Mouse (Mus musculus) heart, embryonic 14.5 days (tissue): Measurements from ENCODE around the gene Rarb. TPM values are rescaled to one million over a fixed set of nuclear protein-coding genes. Genes with fewer than 3 reads are reported as not detected.
A peak's percentile ranks its signal among the peaks of the same experiment; 100 is the strongest.
"Not testable (repeated sequence)": the region's sequence is repeated elsewhere in the genome, so short reads cannot be mapped to it uniquely, and the experiment has no call there.

ENCODE experiments used
- ATAC-seq: fragments of 200-750 bp; cut with Nextera tagmentation; 2 replicates; pipeline ENCODE4 v1.8.0; 2017; ENCODE audit warnings: low read depth, moderate TSS enrichment; ENCODE audit not compliant: insufficient number of reproducible peaks, insufficient read depth, low FRiP score
- H3K27ac ChIP-seq, 2 experiments: fragments of 200-500 bp in 1 of 2; fragments of 300-500 bp in 1 of 2; sonication (generic) in 1 of 2; replicated peaks in 1 of 2; 2 replicates each; pipeline ENCODE4 v1.5.1; 2012 to 2014; ENCODE audit warnings: low read depth in 2 of 2, low read length in 2 of 2, control low read depth in 1 of 2, mild to moderate bottlenecking in 1 of 2, mixed read lengths in 1 of 2; ENCODE audit not compliant: control insufficient read depth in 1 of 2, insufficient read depth in 1 of 2
- H3K27me3 ChIP-seq: fragments of 300-500 bp; sonication (generic); 2 replicates; pipeline ENCODE4 v1.6.1; 2014; ENCODE audit warnings: mild to moderate bottlenecking, low read length, control low read depth; ENCODE audit not compliant: control insufficient read depth, insufficient read depth
- H3K36me3 ChIP-seq: fragments of 300-500 bp; sonication (generic); 2 replicates; pipeline ENCODE4 v1.6.1; 2014; ENCODE audit warnings: mild to moderate bottlenecking, control low read depth, low read length, mixed read lengths; ENCODE audit not compliant: control insufficient read depth, insufficient read depth
- H3K4me1 ChIP-seq, 2 experiments: fragments of 200-500 bp in 1 of 2; fragments of 300-500 bp in 1 of 2; sonication (generic) in 1 of 2; 2 replicates each; pipeline ENCODE4 v1.6.1; 2012 to 2014; ENCODE audit warnings: low read length in 2 of 2, control low read depth in 1 of 2, mixed read lengths in 1 of 2; ENCODE audit not compliant: control insufficient read depth in 2 of 2, insufficient read depth in 2 of 2
- H3K4me2 ChIP-seq: fragments of 300-500 bp; sonication (generic); 2 replicates; pipeline ENCODE4 v1.6.1; 2014; ENCODE audit warnings: mild to moderate bottlenecking, low read length
- H3K4me3 ChIP-seq, 2 experiments: fragments of 200-500 bp in 1 of 2; fragments of 300-500 bp in 1 of 2; sonication (generic) in 1 of 2; 2 replicates each; pipeline ENCODE4 v1.5.1; 2012 to 2014; ENCODE audit warnings: low read length in 2 of 2, mild to moderate bottlenecking in 2 of 2, control low read depth in 1 of 2, low read depth in 1 of 2, moderate library complexity in 1 of 2; ENCODE audit not compliant: control insufficient read depth in 1 of 2, insufficient read depth in 1 of 2
- H3K9ac ChIP-seq: fragments of 300-500 bp; sonication (generic); 2 replicates; pipeline ENCODE4 v1.6.1; 2014; ENCODE audit warnings: mild to moderate bottlenecking, low read length
- H3K9me3 ChIP-seq: fragments of 300-500 bp; sonication (generic); 2 replicates; pipeline ENCODE4 v1.6.1; 2016; ENCODE audit warnings: low read length, control low read depth; ENCODE audit not compliant: control insufficient read depth
- WGBS: fragments of 180-500 bp; shearing (Covaris S2); extraction: QIAGEN DNeasy Blood & Tissue Kit; methylation state at CpG from one replicate; pipeline ENCODE4 v1.1.7; 2014; 5-methylcytosine and 5-hydroxymethylcytosine counted together
- polyA plus RNA-seq: library from polyadenylated mRNA; unstranded; fragments of >200 nt; fragmentation: Nextera tagmentation; extraction: Ambion mirVana; gene quantifications from 2 replicates; pipeline ENCODE4 v1.2.1, GENCODE M21; 2014

Rarb gene
- polyA plus RNA-seq, 1 experiment from 2014 or later, result 14.5 TPM

- H3K36me3 ChIP-seq, H3K9ac ChIP-seq, H3K4me1 ChIP-seq, H3K4me2 ChIP-seq, H3K9me3 ChIP-seq, ATAC-seq, H3K4me3 ChIP-seq, H3K27ac ChIP-seq, H3K27me3 ChIP-seq: not testable (repeated sequence)
- 94% methylated on average over 1 of the region's 1 CpGs for whole genome bisulfite sequencing
Measured at GRCm38 (mm10) chr14:16755601-16756000, 63.4 kb downstream of the Rarb start.

DNA sequence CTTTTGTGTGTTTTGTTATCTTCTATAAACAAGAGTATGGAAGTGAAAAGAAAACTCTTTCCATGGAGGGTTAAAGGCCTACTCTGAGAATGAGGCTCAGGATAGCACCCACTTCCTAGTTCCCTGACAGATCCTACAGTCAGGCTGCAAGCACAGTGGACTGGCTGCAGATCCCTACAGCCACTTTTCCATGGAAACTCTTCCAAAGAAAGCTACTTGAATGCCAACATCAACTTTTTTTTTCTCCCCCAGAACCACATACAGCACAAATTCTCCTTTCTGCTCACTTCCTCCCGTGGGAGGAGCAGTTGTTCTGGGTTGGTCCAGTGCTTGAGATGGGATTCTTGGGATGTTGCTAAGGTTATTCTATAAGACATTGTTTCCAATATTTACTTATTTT is 66.3 kb downstream of the Rarb start:
- H3K27ac ChIP-seq, result no peak overlapping the region
- ATAC-seq, result peak; percentile 72; the same call in 1 of the 2 replicates
- no peaks in the 10 kb centered on the region for H3K27me3 ChIP-seq
- no peak overlapping the region for H3K4me3 ChIP-seq
- H3K4me1 ChIP-seq, result peaks cover 0 to 2% of the 10 kb centered on the region in 2 experiments; a peak in 1 of 4 replicates
- no peaks in the 10 kb centered on the region for H3K36me3 ChIP-seq
- no peak overlapping the region for H3K4me2 ChIP-seq
- 69% methylated on average over 1 of the region's 1 CpGs for WGBS
- H3K9me3 ChIP-seq, result no peaks in the 10 kb centered on the region
- H3K9ac ChIP-seq, result no peak overlapping the region

GRCm38 (mm10) chr14:16746982-16747578 is 71.9 kb downstream of the Rarb start:
- no peak overlapping the region for H3K27ac ChIP-seq
- H3K9ac ChIP-seq, result no peak overlapping the region
- no peak for ATAC-seq
- H3K27me3 ChIP-seq, result no peaks in the 10 kb centered on the region
- H3K36me3 ChIP-seq, result no peaks in the 10 kb centered on the region
- H3K4me3 ChIP-seq, result no peak overlapping the region
- no peaks in the 10 kb centered on the region for H3K4me1 ChIP-seq
- 64% methylated on average over 2 of the region's 2 CpGs for WGBS
- no peaks in the 10 kb centered on the region for H3K9me3 ChIP-seq
- H3K4me2 ChIP-seq, result no peak overlapping the region

- peak; percentile 31; the same call in 1 of the 2 replicates for ATAC-seq
- Histone ChIP-seq H3K27ac (no peak overlapping the region), H3K4me2 (no peak overlapping the region), H3K36me3 (no peaks in the 10 kb centered on the region), H3K4me1 (peaks cover 0 to 1% of the 10 kb centered on the region in 2 experiments; a peak in 1 of 4 replicates), H3K9ac (no peak overlapping the region), H3K27me3 (no peaks in the 10 kb centered on the region), H3K9me3 (no peaks in the 10 kb centered on the region), H3K4me3 (no peak overlapping the region)
- WGBS, result 72% methylated on average over 13 of the region's 13 CpGs
Measured at GRCm38 (mm10) chr14:16740982-16741739, 77.8 kb downstream of the Rarb start.

DNA sequence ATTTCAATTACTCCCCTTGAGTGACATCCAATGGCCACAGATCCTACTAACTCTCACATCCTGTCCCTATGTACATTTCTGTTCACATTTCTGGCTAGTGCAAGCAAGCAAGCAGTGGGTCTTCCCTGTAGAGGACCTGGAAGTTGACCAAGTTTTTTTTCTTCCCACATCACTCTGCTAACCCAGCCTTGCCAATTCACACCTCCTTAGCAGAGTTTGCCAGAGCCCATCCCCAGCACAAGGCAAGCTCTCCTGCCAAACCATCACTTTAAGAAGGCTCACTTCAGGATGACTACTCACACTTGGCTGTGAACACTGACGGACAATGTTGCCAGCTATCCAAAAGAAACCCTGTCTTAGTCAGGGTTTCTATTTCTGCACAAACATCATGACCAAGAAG is 80.4 kb downstream of the Rarb start:
- peaks cover 6 to 17% of the 10 kb centered on the region in 2 experiments; a peak in 3 of 4 replicates for H3K4me1 ChIP-seq
- no peak overlapping the region for H3K27ac ChIP-seq
- H3K4me3 ChIP-seq, result no peak overlapping the region
- ATAC-seq, result no peak
- 72% methylated on average over 1 of the region's 1 CpGs for WGBS
- H3K4me2 ChIP-seq, result no peak overlapping the region
- no peaks in the 10 kb centered on the region for H3K36me3 ChIP-seq
- no peaks in the 10 kb centered on the region for H3K9me3 ChIP-seq
- no peak overlapping the region for H3K9ac ChIP-seq
- no peaks in the 10 kb centered on the region for H3K27me3 ChIP-seq

DNA sequence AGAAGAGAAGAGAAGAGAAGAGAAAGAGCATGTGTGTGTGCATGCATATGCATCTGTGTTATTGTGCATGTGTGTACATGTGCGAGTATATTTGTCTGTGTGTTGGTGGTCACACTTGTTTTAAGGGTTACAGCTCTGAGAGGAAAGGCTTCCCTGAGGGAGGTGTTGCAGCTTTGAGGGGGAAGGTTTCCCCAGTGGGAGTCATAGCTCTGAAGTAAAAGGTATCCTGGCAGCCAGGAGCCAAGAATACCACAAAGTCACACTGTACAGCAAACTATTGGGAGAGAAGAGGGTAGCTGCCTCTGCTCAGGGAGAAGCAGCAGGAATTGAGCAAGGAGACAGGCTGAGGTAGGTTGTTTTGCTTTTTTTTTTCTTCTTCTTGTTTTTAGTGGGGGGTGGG is 81.2 kb downstream of the Rarb start:
- no peak overlapping the region for H3K4me3 ChIP-seq
- no peaks in the 10 kb centered on the region for H3K9me3 ChIP-seq
- H3K27ac ChIP-seq, result no peak overlapping the region
- H3K4me1 ChIP-seq, result peaks cover 6 to 17% of the 10 kb centered on the region in 2 experiments; a peak in 3 of 4 replicates
- no peaks in the 10 kb centered on the region for H3K27me3 ChIP-seq
- H3K4me2 ChIP-seq, result no peak overlapping the region
- ATAC-seq, result no peak
- H3K36me3 ChIP-seq, result no peaks in the 10 kb centered on the region
- no peak overlapping the region for H3K9ac ChIP-seq
- WGBS, result 86% methylated on average over 1 of the region's 1 CpGs

DNA sequence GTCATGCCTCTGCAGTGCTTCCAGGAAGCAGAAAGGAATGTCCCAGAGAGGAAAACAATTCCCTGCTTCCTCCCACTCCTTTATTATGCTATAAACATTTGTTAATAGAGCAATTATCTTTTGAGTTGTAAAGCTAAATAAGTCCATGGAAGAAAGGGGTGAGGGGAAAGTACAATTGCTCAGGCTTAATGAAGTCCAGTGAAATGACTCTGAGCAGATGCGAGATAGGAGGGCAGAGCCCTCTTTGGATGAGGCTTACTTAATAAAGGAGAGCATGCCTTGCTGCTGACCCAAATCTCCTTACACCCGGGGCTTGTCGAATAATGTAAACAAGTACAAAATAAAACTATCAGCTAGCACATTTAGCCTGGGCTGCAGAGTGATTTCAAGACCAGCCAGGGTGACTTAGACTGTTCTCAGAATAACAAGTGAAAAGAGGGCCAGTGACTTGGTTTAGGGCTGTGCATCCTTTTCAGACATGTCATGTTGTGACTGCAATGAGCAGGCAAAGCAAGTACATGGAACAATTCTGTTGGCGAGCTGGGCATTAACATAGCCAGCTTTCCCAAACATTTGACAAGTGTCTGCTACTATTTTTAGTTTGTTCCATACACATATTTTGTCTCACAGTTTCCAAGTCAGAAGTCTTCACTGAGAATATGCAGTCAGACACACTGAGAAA is 83.5 kb downstream of the Rarb start:
- 25% methylated on average over 4 of the region's 4 CpGs for WGBS
- no peaks in the 10 kb centered on the region for H3K9me3 ChIP-seq
- no peak for ATAC-seq
- H3K27me3 ChIP-seq, result no peaks in the 10 kb centered on the region
- no peak overlapping the region for H3K4me3 ChIP-seq
- no peak overlapping the region for H3K27ac ChIP-seq
- H3K9ac ChIP-seq, result no peak overlapping the region
- no peaks in the 10 kb centered on the region for H3K36me3 ChIP-seq
- no peak overlapping the region for H3K4me2 ChIP-seq
- H3K4me1 ChIP-seq, result peaks cover 6 to 17% of the 10 kb centered on the region in 2 experiments; a peak in 3 of 4 replicates
